Mouse (Mus musculus) gastrocnemius, postnatal 4 days (tissue): ENCODE measurements around the gene Nvl. TPM values are rescaled to one million over a fixed set of nuclear protein-coding genes. Genes with fewer than 3 reads are reported as not detected.

Experiments used
- DNase-seq, 2 experiments: peaks; one replicate each; pipeline ENCODE4 v3.0.0; 2021 to 2022; ENCODE audit warnings: low spot score in 2 of 2, mixed read lengths in 2 of 2
- total RNA-seq, 2 experiments: library from RNA; stranded (reverse); gene quantifications; 2 replicates each; pipeline ENCODE4 v1.2.3; 2021

Gene Nvl
- total RNA-seq, 2 experiments from 2014 or later: 14.9 to 16.8 TPM

DNA sequence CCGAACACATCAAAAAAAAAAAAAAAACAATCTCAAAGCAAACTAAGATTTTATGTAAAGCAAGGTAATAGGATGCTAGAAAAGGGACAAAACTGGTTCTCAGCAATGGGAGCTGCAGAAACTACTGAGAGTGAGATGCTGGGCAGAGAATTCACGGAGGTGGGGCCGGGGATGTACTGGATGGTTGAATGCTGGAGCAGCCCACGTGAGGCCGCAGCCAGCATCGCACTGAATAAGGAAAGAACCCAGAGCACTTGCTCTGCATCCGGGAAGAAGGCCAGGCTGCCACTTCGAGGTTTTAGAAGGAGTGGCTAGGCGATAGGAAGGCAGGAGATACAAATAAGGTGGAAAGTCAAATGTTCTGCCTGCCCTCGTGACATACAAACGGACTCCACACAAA is 74.3 kb downstream of the Nvl start:
- no peak for DNase-seq

DNA sequence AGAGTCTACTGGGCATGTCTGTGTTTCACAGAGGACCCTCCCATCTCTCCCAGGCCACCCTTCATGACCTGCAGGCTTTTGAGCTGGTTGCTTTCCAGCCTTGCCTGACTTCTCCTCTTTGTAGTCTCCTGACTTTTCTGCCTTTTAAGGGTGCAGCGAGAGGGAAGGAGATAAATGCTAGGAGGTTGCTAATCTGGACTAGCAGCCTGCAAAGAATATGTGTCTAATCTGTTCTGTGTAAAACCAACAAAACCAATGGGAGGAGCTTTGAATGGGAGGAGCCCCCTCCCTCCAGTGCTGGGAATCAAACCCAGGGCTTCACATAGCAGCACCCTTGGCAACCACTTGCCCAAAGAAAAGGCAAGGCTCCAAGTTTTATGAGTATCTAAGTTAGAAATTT is 75.7 kb downstream of the Nvl start:
- DNase-seq: no peak

DNA sequence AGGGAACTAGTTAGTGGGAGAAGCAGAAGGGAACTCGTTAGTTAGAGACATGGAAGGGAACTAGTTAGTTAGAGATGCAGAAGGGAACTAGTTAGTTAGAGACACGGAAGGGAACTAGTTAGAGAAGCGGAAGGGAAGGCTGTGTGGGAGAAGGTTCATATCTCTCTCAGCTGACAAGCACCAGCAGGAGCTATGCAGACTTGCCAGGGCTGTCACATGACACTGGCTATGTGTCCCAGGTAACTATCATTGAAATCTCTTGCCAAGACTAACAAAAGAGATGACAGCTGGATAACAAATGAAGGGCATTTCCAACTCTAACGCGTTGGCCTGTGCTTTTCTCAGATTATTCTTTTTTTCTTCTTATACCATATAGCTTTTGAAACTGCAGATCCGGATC is 79.4 kb downstream of the Nvl start:
- DNase-seq: no peak

DNA sequence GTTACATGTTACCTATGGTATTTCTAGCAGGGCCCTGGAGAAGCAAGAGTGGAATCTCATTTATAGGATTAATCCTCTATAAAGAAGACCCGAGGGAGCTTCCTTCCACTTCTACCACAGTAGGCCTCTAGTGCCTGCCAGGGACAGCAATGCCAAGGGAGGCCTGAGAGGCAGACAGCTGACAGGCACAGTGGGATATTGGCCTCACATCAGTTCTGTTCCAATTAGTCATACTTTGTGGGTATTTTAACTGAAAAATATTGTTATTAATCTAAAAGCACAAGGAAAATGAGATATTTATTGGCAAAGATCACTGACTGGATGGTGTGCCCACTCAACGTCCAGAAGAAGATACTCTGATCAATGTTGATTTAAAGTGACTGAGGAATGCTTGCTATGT is 80.0 kb downstream of the Nvl start:
- no peak for DNase-seq

DNA sequence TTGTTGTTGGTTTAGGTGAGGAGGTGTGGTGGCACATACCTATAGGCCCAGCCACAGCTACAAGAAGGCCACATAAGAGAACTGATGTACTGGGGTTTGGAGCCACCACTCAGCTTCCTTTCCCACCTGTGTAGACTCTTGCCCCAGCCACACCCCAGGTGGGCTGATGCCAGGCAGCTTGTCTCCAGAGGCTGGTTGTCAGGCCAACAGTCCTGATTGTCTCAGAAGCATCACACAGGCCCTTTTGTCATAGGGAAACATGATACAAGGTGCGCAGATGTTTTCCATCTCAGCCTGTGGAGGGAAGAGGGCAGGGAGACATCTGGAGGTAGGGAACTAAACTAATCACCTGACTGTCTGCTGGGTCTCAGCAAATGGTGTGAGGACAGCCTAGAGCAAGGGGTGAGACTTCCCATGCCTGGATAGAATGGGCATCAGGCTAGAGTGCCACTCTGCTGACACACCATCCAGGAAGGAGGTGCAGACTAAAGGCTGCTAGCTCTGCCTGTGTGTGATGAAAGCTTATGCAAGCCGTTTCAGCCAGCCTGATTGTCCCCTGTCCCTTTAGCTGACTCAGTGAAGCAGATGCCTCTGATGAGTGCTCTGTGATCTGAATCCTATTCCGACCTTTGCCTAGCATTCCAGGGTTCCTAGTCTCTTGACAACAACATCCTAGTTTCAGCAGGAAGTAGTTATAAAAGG is 82.1 kb downstream of the Nvl start:
- DNase-seq: no peak

DNA sequence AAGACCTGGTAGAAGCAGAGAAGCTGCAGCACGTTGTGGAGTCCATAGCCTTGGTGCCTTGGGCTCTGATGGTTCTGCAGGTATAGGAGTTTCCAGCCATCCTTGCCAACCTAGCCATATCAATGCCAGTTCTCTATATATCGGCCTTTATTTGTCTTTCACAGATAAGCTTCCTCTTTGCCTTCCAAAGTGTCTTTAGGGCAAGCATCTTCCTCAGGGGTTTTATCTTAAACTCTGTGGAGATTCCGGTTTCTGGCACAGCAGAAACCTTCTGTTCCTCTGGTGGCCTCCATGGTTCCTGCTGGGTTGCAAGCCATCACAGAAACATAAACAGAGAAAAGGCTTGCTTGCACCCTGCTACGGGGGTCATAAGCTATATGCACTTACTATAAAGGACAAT is 91.1 kb downstream of the Nvl start:
- DNase-seq: no peak

DNA sequence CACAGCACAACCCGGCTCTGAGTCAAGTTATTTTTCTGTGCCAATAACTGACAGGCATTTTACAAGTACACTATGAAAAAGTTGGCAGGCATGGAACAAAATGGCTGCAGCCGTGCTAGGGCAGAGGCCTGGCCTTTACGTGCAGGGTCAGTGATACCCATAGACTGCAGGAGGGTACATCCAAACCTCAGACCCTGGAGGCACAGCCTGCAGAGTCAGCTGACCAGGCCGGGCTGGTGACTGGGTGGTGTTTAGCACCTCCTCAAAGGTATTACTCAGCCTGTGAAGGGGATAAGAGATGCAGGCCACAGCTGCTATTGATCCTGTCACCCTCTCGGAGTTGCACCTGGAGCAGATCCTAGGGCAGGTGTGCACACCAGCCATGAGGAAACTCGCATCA is 93.1 kb downstream of the Nvl start, which contains the start of gene 9130409I23Rik:
Gene 9130409I23Rik (plus strand): TSS at position 301 of the 400 bp plus-strand sequence.
- DNase-seq: no peak

DNA sequence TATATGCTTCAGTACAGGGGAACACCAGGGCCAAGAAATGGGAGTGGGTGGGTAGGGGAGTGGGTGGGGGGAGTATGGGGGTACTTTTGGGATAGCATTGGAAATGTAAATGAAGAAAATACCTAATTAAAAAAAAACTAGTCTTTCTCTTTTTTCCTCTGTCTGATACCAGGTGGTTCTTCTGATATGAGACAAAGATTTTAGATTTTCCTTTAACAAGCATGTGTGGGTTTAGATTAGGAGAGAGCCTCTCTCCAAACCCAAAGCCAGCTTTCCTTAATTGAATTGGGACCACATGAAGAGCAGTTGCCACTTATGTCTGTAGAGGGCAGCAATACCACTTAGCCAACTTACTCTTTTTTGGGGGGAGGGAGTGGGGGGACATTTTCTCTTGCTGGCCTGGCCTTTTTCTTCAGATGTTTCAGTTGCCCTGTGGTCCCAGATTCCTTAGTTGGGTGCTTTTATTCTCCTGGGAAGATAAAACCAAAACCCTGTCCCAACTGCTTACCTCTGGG is 94.6 kb downstream of the Nvl start:
- DNase-seq: no peak

DNA sequence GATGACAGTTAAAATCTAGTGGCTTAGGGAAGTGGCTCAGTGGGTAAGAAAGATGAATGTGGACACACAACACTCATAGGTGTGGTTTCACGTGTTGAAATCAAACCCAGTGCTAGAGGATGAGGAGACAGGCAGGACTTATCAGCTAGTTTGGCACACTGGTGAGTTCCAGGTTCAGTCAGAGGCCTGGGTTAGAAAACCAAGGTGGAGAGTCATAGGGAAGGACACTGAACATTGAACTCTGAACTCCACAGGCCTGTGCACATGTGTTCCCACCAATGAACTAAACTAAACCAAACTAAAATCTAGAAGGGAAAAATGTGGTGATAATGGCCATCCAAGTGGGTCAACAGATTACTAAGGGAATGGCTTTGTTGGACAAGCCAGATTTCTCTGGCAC is 96.5 kb downstream of the Nvl start:
- DNase-seq: no peak

DNA sequence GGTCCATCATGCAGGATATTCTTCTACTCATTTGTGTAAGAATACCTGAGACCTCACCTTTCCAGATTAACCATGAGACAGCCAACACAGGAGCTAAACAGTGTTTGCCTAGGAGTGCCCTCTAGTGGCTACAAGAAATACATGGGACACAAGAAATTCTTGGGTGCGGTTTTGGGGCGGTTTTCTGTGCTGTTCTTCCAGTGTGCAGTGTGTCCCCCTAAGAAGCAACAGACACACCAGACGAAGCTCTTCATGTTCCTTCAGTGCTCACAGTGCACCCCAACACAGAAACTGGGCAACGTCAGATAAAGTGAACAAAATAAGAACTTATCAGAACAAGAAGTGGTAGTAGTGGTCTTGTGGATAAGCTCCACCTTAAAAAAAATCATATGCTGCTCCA is 104.4 kb downstream of the Nvl start:
- DNase-seq: no peak

DNA sequence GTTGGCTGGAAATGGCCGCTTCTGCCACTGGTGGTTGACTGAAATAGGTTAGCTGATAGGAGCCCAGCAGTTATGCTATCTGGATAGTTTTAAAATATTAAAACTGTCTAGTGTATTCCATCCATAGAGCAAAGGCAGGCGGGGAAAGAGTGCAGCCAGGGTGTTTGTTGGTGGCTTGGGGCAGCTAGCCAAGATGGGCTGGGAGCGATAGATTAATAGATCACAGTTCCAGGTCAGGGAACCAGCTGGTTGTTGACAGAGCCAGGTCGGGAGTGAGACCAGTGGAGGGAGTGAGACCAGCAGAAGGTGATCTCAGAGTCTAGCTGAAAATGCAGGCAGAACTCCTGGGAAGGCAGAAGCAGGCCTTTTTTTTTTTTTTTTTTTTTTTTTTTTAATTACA is 106.4 kb downstream of the Nvl start:
- DNase-seq: no peak

Other genes with a start within 250 kb of the Nvl start
- gene Pycr2, start 239.9 kb downstream of the Nvl start, total RNA-seq: 10 to 100 TPM; 24.1 to 27.0 TPM
- 1 to 10 TPM in 1 of 2 experiments, under 1 TPM in 1; 0.96 to 1.5 TPM for gene Lefty1, start 209.2 kb downstream of the Nvl start, total RNA-seq
- gene Tmem63a, start 201.9 kb downstream of the Nvl start, total RNA-seq: 10 to 100 TPM; 15.3 to 17.3 TPM
- 10 to 100 TPM; 29.3 to 31.4 TPM for gene Ephx1, start 123.3 kb downstream of the Nvl start, total RNA-seq
- not detected for gene 9130409I23Rik, start 93.0 kb downstream of the Nvl start, total RNA-seq
- 10 to 100 TPM; 29.6 to 31.2 TPM for gene Cnih4, start 489 bp upstream of the Nvl start, total RNA-seq
- 100 to 1,000 TPM; 118 to 125 TPM for gene Wdr26, start 67.8 kb upstream of the Nvl start, total RNA-seq
- gene Cnih3, start 208.4 kb upstream of the Nvl start, total RNA-seq: under 1 TPM in 1 of 2 experiments, not detected in 1; 0.17 TPM